Mouse (Mus musculus) limb, embryonic 12.5 days (tissue): ENCODE data around the gene Lcor. TPM values are rescaled to one million over a fixed set of nuclear protein-coding genes. Genes with fewer than 3 reads are reported as not detected.

Experiments
- ATAC-seq: fragments of 200-750 bp; cut with Nextera tagmentation; 2 replicates; pipeline ENCODE4 v1.8.0; 2017; ENCODE audit warnings: low read depth, moderate TSS enrichment; ENCODE audit not compliant: insufficient number of reproducible peaks, insufficient read depth, low FRiP score, low TSS enrichment
- H3K27ac ChIP-seq: fragments of 300-500 bp; sonication (generic); 2 replicates; pipeline ENCODE4 v1.5.1; 2016; ENCODE audit warnings: mild to moderate bottlenecking, moderate library complexity
- H3K27me3 ChIP-seq: fragments of 300-500 bp; sonication (generic); 2 replicates; pipeline ENCODE4 v1.6.1; 2016; ENCODE audit warnings: mild to moderate bottlenecking, moderate library complexity
- H3K36me3 ChIP-seq: fragments of 300-500 bp; sonication (generic); 2 replicates; pipeline ENCODE4 v1.6.1; 2016; ENCODE audit warnings: mild to moderate bottlenecking, moderate library complexity
- H3K4me1 ChIP-seq: fragments of 300-500 bp; sonication (generic); replicated peaks from 2 replicates; pipeline ENCODE4 v1.6.1; 2016
- H3K4me2 ChIP-seq: fragments of 300-500 bp; sonication (generic); 2 replicates; pipeline ENCODE4 v1.6.1; 2016; ENCODE audit warnings: mild to moderate bottlenecking, moderate library complexity
- H3K4me3 ChIP-seq: fragments of 300-500 bp; sonication (generic); replicated peaks from 2 replicates; pipeline ENCODE4 v1.5.1; 2016; ENCODE audit warnings: mild to moderate bottlenecking
- H3K9ac ChIP-seq: fragments of 300-500 bp; sonication (generic); replicated peaks from 2 replicates; pipeline ENCODE4 v1.6.1; 2016; ENCODE audit warnings: mild to moderate bottlenecking, moderate library complexity
- H3K9me3 ChIP-seq: fragments of 300-500 bp; sonication (generic); 2 replicates; pipeline ENCODE4 v1.6.1; 2016; ENCODE audit warnings: mild to moderate bottlenecking, moderate library complexity
- WGBS: fragments of 180-500 bp; shearing (Covaris S2); methylation state at CpG from one replicate; pipeline ENCODE4 v1.1.7; 2016; 5-methylcytosine and 5-hydroxymethylcytosine counted together
- polyA plus RNA-seq: library from polyadenylated mRNA; unstranded; fragments of >200 nt; fragmentation: Nextera tagmentation; extraction: Ambion mirVana; gene quantifications from 2 replicates; pipeline ENCODE4 v1.2.1, GENCODE M21; 2016

The Lcor gene
- polyA plus RNA-seq, 1 experiment from 2014 or later = 10.4 TPM

GRCm38 (mm10) chr19:41577576-41577975 lies 95.1 kb downstream of the Lcor start:
- Histone ChIP-seq H3K27me3 (no peaks in the 10 kb centered on the region), H3K4me1 (peaks cover 4% of the 10 kb centered on the region; the same call in 1 of the 2 replicates), H3K4me2 (no peak overlapping the region), H3K9ac (no peak overlapping the region), H3K27ac (no peak overlapping the region), H3K36me3 (peaks cover 12% of the 10 kb centered on the region), H3K4me3 (no peak overlapping the region), H3K9me3 (no peaks in the 10 kb centered on the region)
- ATAC-seq = no peak

GRCm38 (mm10) chr19:41579311-41579920 lies 97.0 kb downstream of the Lcor start:
- no peak for ATAC-seq
- H3K4me1 ChIP-seq = peaks cover 4% of the 10 kb centered on the region; the same call in 1 of the 2 replicates
- no peak overlapping the region for H3K9ac ChIP-seq
- WGBS = 90% methylated on average over 4 of the region's 4 CpGs
- H3K9me3 ChIP-seq = no peaks in the 10 kb centered on the region
- peaks cover 30% of the 10 kb centered on the region for H3K36me3 ChIP-seq
- no peaks in the 10 kb centered on the region for H3K27me3 ChIP-seq
- no peak overlapping the region for H3K4me3 ChIP-seq
- H3K4me2 ChIP-seq = no peak overlapping the region
- H3K27ac ChIP-seq = no peak overlapping the region

- Histone ChIP-seq H3K27me3 (no peaks in the 10 kb centered on the region), H3K9ac (no peak within 1 kb of the TSS), H3K36me3 (peaks cover 46% of the 10 kb centered on the region), H3K4me3 (no peak within 1 kb of the TSS), H3K4me2 (no peak within 1 kb of the TSS), H3K4me1 (peaks cover 4% of the 10 kb centered on the region; the same call in 1 of the 2 replicates), H3K9me3 (no peaks in the 10 kb centered on the region), H3K27ac (no peak within 1 kb of the TSS)
- 92% methylated on average over 23 of the region's 23 CpGs for WGBS
- ATAC-seq = no peak
These were observed 99.4 kb downstream of the Lcor start, which contains the start of gene Gm340 for GRCm38 (mm10) chr19:41581706-41582420. Gene Gm340, plus strand, starts transcription at chr19:41582370.

- ATAC-seq = no peak
- peaks cover 46% of the 10 kb centered on the region for H3K36me3 ChIP-seq
- no peak overlapping the region for H3K27ac ChIP-seq
- H3K27me3 ChIP-seq = no peaks in the 10 kb centered on the region
- H3K9me3 ChIP-seq = no peaks in the 10 kb centered on the region
- no peak overlapping the region for H3K4me3 ChIP-seq
- no peak overlapping the region for H3K9ac ChIP-seq
- peaks cover 4% of the 10 kb centered on the region; the same call in 1 of the 2 replicates for H3K4me1 ChIP-seq
- WGBS = 94% methylated on average over 5 of the region's 5 CpGs
- H3K4me2 ChIP-seq = no peak overlapping the region
These were observed 100.6 kb downstream of the Lcor start for GRCm38 (mm10) chr19:41582918-41583514.

GRCm38 (mm10) chr19:41586752-41587151 lies 104.3 kb downstream of the Lcor start:
- no peak for ATAC-seq
- H3K4me2 ChIP-seq = no peak overlapping the region
- no peaks in the 10 kb centered on the region for H3K27me3 ChIP-seq
- WGBS = 89% methylated on average over 10 of the region's 10 CpGs
- no peak overlapping the region for H3K27ac ChIP-seq
- no peak overlapping the region for H3K9ac ChIP-seq
- peaks cover 42% of the 10 kb centered on the region for H3K36me3 ChIP-seq
- H3K4me3 ChIP-seq = no peak overlapping the region
- H3K4me1 ChIP-seq = no peaks in the 10 kb centered on the region
- no peaks in the 10 kb centered on the region for H3K9me3 ChIP-seq

GRCm38 (mm10) chr19:41587431-41588222 lies 105.2 kb downstream of the Lcor start:
- Histone ChIP-seq H3K4me1 (no peaks in the 10 kb centered on the region), H3K36me3 (peaks cover 33% of the 10 kb centered on the region), H3K4me2 (no peak overlapping the region), H3K27me3 (no peaks in the 10 kb centered on the region), H3K9me3 (no peaks in the 10 kb centered on the region), H3K9ac (no peak overlapping the region), H3K4me3 (no peak overlapping the region), H3K27ac (no peak overlapping the region)
- 92% methylated on average over 20 of the region's 20 CpGs for WGBS
- ATAC-seq = no peak

- no peak overlapping the region for H3K27ac ChIP-seq
- H3K4me1 ChIP-seq = no peaks in the 10 kb centered on the region
- H3K4me3 ChIP-seq = no peak overlapping the region
- H3K9me3 ChIP-seq = no peaks in the 10 kb centered on the region
- H3K36me3 ChIP-seq = peaks cover 19% of the 10 kb centered on the region
- ATAC-seq = no peak
- no peak overlapping the region for H3K4me2 ChIP-seq
- H3K9ac ChIP-seq = no peak overlapping the region
- H3K27me3 ChIP-seq = no peaks in the 10 kb centered on the region
- 87% methylated on average over 7 of the region's 7 CpGs for WGBS
These were observed 106.6 kb downstream of the Lcor start for GRCm38 (mm10) chr19:41589026-41589425.

- 86% methylated on average over 8 of the region's 8 CpGs for WGBS
- H3K27me3 ChIP-seq = no peaks in the 10 kb centered on the region
- H3K4me3 ChIP-seq = no peak overlapping the region
- no peaks in the 10 kb centered on the region for H3K9me3 ChIP-seq
- no peak for ATAC-seq
- no peaks in the 10 kb centered on the region for H3K4me1 ChIP-seq
- H3K27ac ChIP-seq = no peak overlapping the region
- H3K36me3 ChIP-seq = peaks cover 13% of the 10 kb centered on the region
- H3K4me2 ChIP-seq = no peak overlapping the region
- H3K9ac ChIP-seq = no peak overlapping the region
These were observed 107.2 kb downstream of the Lcor start for GRCm38 (mm10) chr19:41589681-41590080.

GRCm38 (mm10) chr19:41591808-41592207 lies 109.4 kb downstream of the Lcor start:
- H3K27ac ChIP-seq = no peak overlapping the region
- H3K9me3 ChIP-seq = no peaks in the 10 kb centered on the region
- H3K4me3 ChIP-seq = no peak overlapping the region
- no peak overlapping the region for H3K4me2 ChIP-seq
- ATAC-seq = no peak
- no peaks in the 10 kb centered on the region for H3K36me3 ChIP-seq
- no peak overlapping the region for H3K9ac ChIP-seq
- no peaks in the 10 kb centered on the region for H3K4me1 ChIP-seq
- H3K27me3 ChIP-seq = no peaks in the 10 kb centered on the region
- 86% methylated on average over 12 of the region's 12 CpGs for WGBS

GRCm38 (mm10) chr19:41597170-41597894 lies 114.9 kb downstream of the Lcor start:
- no peak overlapping the region for H3K27ac ChIP-seq
- H3K9me3 ChIP-seq = no peaks in the 10 kb centered on the region
- ATAC-seq = no peak
- H3K9ac ChIP-seq = no peak overlapping the region
- no peaks in the 10 kb centered on the region for H3K27me3 ChIP-seq
- H3K4me1 ChIP-seq = no peaks in the 10 kb centered on the region
- H3K4me3 ChIP-seq = no peak overlapping the region
- H3K36me3 ChIP-seq = no peaks in the 10 kb centered on the region
- H3K4me2 ChIP-seq = no peak overlapping the region
- WGBS = 87% methylated on average over 6 of the region's 6 CpGs
